Mouse (Mus musculus) embryonic facial prominence, embryonic 11.5 days (tissue): ENCODE results near the gene Rps17. TPM values are rescaled to one million over a fixed set of nuclear protein-coding genes. Genes with fewer than 3 reads are reported as not detected.
A peak's percentile ranks its signal among the peaks of the same experiment; 100 is the strongest.

Experiments
- ATAC-seq: fragments of 200-750 bp; cut with Nextera tagmentation; replicated peaks from 2 replicates; pipeline ENCODE4 v1.8.0; 2017; ENCODE audit warnings: low read depth; ENCODE audit not compliant: insufficient number of reproducible peaks, low FRiP score, low TSS enrichment
- DNase-seq: peaks from one replicate; pipeline ENCODE4 v3.0.0-alpha.2; 2015; ENCODE audit warnings: low spot score
- H3K27ac ChIP-seq: fragments of 300-500 bp; sonication (generic); replicated peaks from 2 replicates; pipeline ENCODE4 v1.5.1; 2014; ENCODE audit warnings: mild to moderate bottlenecking, low read depth, low read length, control low read depth
- H3K27me3 ChIP-seq: fragments of 300-500 bp; sonication (generic); 2 replicates; pipeline ENCODE4 v1.6.1; 2014; ENCODE audit warnings: mild to moderate bottlenecking, low read length, moderate library complexity, mixed read lengths; ENCODE audit not compliant: control insufficient read depth, insufficient read depth
- H3K36me3 ChIP-seq: fragments of 300-500 bp; sonication (generic); replicated peaks from 2 replicates; pipeline ENCODE4 v1.6.1; 2014; ENCODE audit warnings: low read depth, mild to moderate bottlenecking, low read length, moderate library complexity, mixed read lengths; ENCODE audit not compliant: control insufficient read depth, insufficient read depth
- H3K4me1 ChIP-seq: fragments of 300-500 bp; sonication (generic); 2 replicates; pipeline ENCODE4 v1.6.1; 2014; ENCODE audit warnings: low read length, mixed read lengths; ENCODE audit not compliant: control insufficient read depth, insufficient read depth
- H3K4me2 ChIP-seq: fragments of 300-500 bp; sonication (generic); 2 replicates; pipeline ENCODE4 v1.6.1; 2014; ENCODE audit warnings: low read depth, mild to moderate bottlenecking, control low read depth, low read length, moderate library complexity
- H3K4me3 ChIP-seq: fragments of 300-500 bp; sonication (generic); 2 replicates; pipeline ENCODE4 v1.5.1; 2014; ENCODE audit warnings: low read depth, low read length, control low read depth
- H3K9ac ChIP-seq: fragments of 300-500 bp; sonication (generic); replicated peaks from 2 replicates; pipeline ENCODE4 v1.6.1; 2014; ENCODE audit warnings: mild to moderate bottlenecking, control low read depth, low read length
- H3K9me3 ChIP-seq: fragments of 300-500 bp; sonication (generic); replicated peaks from 2 replicates; pipeline ENCODE4 v1.6.1; 2016; ENCODE audit warnings: mild to moderate bottlenecking, low read length, inconsistent platforms, mixed read lengths; ENCODE audit not compliant: control insufficient read depth
- WGBS: fragments of 180-500 bp; shearing (Covaris S2); extraction: QIAGEN DNeasy Blood & Tissue Kit; methylation state at CpG from one replicate; pipeline ENCODE4 v1.1.7; 2014; 5-methylcytosine and 5-hydroxymethylcytosine counted together
- polyA plus RNA-seq: library from polyadenylated mRNA; unstranded; fragments of >200 nt; fragmentation: Nextera tagmentation; extraction: Ambion mirVana; gene quantifications from 2 replicates; pipeline ENCODE4 v1.2.1, GENCODE M21; 2014

Rps17 gene
- polyA plus RNA-seq, 1 experiment from 2014 or later: 1,235 TPM

DNA sequence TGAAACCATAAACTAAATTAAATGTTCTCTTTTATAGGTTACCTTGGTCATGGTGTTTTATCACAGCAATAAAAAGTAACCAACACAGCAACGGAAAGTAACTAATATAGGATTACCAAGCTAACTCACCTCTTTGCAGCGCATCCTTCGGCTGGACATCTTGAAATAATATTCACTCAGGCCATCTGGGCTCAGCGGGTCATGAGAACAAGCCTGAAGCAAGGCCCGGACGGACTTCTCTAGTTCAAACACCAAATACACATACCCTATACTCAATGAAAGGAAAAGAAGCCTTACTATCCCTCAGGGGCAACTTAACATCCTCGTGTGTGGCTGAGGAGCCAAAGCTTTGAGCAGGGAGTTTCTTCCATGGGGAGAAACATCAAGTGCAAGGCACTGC is 10.7 kb upstream of the Rps17 start:
- no peak overlapping the region for H3K9ac ChIP-seq
- DNase-seq (no peak), ATAC-seq (no peak)
- no peaks in the 10 kb centered on the region for H3K36me3 ChIP-seq
- no peak overlapping the region for H3K27ac ChIP-seq
- H3K27me3 ChIP-seq: no peaks in the 10 kb centered on the region
- no peak overlapping the region for H3K4me3 ChIP-seq
- WGBS: 60% methylated on average over 7 of the region's 7 CpGs
- no peaks in the 10 kb centered on the region for H3K9me3 ChIP-seq
- H3K4me1 ChIP-seq: no peaks in the 10 kb centered on the region
- no peak overlapping the region for H3K4me2 ChIP-seq

DNA sequence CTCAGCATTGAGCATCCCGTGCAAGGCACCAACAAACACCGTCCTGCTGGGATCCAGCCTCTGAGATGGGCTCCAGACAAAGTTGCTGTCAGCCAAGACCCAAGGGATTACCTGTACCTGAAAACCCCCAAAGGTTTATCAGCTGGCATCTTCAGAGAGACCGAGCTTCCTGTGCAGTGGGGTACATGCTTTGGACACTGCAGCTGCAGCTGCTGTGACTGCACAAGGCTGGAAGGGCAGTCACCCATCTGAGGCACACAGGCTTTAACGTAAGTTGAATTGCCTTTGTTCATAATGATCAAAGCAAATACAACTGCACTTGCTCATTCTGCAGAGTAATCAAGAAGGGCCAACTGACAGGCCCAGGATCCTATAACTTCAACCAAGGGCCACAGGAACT is 6.8 kb upstream of the Rps17 start:
- DNase-seq (no peak), ATAC-seq (no peak)
- Histone ChIP-seq H3K27ac (no peak overlapping the region), H3K9me3 (no peaks in the 10 kb centered on the region), H3K4me1 (no peaks in the 10 kb centered on the region), H3K27me3 (no peaks in the 10 kb centered on the region), H3K4me2 (no peak overlapping the region), H3K9ac (no peak overlapping the region), H3K4me3 (no peak overlapping the region), H3K36me3 (no peaks in the 10 kb centered on the region)
- 81% methylated on average over 4 of the region's 4 CpGs for WGBS

DNA sequence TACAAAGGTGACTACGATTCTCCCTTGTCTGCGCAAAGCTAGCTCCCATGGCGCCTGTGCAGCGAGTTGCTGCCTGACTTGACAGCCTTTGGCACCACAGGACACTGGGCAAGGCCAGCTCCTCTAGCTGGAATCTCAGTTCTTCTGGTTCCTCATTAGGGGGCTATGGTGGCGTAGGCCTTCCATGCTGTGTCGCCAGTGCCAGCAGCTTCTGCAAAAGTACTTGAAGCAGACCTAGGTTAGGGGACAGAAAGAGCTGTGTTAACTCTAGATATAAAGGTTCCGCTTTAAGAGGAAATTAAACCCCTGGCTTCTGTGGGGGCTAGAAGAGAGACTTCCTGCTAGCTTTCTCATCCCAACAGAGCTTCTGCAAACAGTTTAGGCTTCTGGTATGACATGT is 3.2 kb upstream of the Rps17 start:
- Histone ChIP-seq H3K27ac (no peak overlapping the region), H3K9me3 (no peaks in the 10 kb centered on the region), H3K27me3 (no peaks in the 10 kb centered on the region), H3K9ac (no peak overlapping the region), H3K4me3 (no peak overlapping the region), H3K36me3 (no peaks in the 10 kb centered on the region), H3K4me1 (no peaks in the 10 kb centered on the region; the same call in 1 of the 2 replicates), H3K4me2 (no peak overlapping the region)
- DNase-seq (no peak), ATAC-seq (no peak)
- WGBS: 64% methylated on average over 7 of the region's 7 CpGs

DNA sequence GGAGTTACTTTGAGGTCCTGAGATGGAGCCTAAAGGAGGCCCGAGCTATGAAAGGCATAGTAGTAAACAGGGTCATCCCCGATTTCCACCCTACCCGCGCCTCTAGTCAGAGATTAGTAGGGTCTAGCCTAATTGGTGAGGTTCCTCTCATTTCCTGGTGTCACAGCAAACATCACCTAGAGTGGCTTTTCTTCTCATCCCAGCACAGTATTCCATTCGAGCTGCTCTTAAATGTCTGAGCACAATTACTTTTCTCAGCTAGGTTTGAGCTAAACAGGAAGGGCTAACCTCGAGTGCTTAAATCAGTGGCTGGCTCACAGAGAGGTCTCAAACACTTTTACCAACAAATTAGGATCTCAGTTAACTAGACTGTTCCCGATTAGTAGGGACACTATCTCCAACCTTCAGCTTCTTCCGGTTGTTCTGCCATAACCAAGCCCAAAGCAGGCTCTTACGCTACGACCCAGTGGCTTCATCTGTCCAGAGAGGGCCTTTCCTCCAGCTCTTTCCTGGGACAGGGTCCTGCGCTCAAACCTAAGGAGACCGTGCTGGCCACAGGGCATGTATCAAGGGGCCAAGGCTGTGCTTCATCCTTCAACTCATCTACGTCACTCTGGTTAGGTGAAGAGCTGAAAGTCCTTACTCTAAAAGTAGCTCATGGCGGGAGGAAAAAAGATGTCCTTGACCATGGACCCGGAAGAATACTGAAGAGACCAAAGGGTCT is 555 bp upstream of the Rps17 start:
- no peaks in the 10 kb centered on the region for H3K27me3 ChIP-seq
- no peaks in the 10 kb centered on the region for H3K9me3 ChIP-seq
- ATAC-seq (no peak; the same call in 1 of the 2 replicates), DNase-seq (no peak)
- H3K27ac ChIP-seq: no peak overlapping the region
- H3K4me3 ChIP-seq: peak overlapping the region; percentile 96
- peak overlapping the region; percentile 67 for H3K9ac ChIP-seq
- no peaks in the 10 kb centered on the region; the same call in none of the 2 replicates for H3K4me1 ChIP-seq
- WGBS: 58% methylated on average over 15 of the region's 15 CpGs
- peaks cover 4% of the 10 kb centered on the region for H3K36me3 ChIP-seq
- H3K4me2 ChIP-seq: peak overlapping the region; percentile 44

DNA sequence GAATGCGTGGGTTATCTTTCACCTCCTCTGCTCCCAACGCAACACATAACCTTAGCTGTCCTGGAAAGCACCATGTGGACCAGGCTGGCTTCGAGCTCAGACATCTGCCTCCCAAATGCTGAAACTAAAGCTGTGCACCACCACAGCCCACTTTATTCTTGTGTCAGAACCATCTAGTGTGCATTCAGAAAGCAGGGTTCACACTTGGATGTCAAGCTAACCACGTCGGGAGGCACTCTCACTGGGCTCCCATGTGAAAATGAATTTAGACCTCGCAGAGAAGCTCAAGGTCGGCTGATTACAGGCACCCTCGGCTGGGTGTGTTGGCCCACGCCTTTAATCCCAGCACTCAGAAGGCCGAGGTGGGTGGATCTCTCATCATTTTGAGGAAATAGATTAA is 1.2 kb downstream of the Rps17 start:
- H3K27ac ChIP-seq: no peak overlapping the region
- peak overlapping the region; percentile 99 for H3K9ac ChIP-seq
- DNase-seq (no peak), ATAC-seq (no peak)
- no peaks in the 10 kb centered on the region for H3K27me3 ChIP-seq
- H3K4me3 ChIP-seq: peak overlapping the region; percentile 96
- H3K4me1 ChIP-seq: no peaks in the 10 kb centered on the region; the same call in none of the 2 replicates
- peak overlapping the region; percentile 50 for H3K4me2 ChIP-seq
- WGBS: 16% methylated on average over 10 of the region's 10 CpGs
- H3K9me3 ChIP-seq: no peaks in the 10 kb centered on the region
- H3K36me3 ChIP-seq: peaks cover 4% of the 10 kb centered on the region

DNA sequence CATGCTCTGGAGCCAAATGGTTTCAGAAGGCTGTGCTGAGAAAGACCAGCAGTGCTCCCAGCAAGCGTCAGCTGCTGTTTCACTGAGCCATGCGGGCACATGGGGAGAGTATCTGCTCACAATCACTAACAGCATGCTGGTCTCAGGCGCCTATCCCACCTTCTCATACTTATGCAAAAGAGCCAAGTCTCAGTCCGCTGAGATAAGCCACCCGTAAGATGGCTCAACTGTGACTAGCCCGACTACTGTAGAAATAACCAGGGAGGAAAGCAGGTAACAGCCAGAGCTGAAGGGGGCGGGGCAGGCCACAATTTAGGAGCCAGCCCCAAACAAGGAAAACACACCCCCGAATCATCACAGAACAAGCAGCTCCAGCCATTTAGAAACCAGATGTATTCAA is 1.7 kb downstream of the Rps17 start:
- Histone ChIP-seq H3K4me1 (no peaks in the 10 kb centered on the region; the same call in none of the 2 replicates), H3K9me3 (no peaks in the 10 kb centered on the region), H3K27ac (no peak overlapping the region), H3K36me3 (peaks cover 5% of the 10 kb centered on the region), H3K4me3 (peak overlapping the region; percentile 96), H3K4me2 (peak overlapping the region; percentile 50), H3K9ac (peak overlapping the region; percentile 99), H3K27me3 (no peaks in the 10 kb centered on the region)
- DNase-seq (no peak), ATAC-seq (no peak)
- WGBS: 39% methylated on average over 8 of the region's 8 CpGs

DNA sequence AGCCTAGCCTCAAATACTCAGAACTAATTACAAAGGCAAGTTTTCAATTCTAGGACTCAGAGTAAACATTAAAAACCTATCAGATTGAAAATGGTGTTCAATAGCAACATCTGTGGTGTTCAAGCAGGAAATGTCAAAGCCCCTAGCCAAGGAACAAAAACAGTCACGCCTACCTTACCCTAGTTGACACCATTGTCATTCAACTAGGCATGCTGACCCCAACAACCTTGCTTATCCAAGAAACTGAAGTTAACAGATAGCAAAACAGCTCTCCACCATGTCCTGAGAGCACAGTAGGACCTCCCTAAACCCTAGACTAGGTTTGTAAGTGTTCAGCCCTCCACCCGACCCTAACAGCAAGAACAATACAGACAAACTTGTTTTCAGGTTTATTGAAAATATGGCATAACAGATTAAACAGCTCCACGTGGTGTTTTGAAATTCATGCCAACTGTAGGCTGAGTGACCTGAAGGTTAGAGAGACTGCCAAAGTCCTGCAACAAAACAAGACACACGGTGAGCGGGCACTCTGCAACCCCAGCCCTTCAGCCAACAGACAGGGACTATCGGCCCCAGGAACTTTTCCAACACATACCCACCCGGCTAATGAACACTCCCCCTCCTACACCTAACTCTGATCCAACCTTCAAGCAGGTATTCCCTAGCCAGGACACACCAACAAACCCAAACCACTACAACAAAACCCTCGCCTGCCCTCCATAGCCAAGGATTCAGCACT is 2.5 kb downstream of the Rps17 start:
- WGBS: 75% methylated on average over 8 of the region's 8 CpGs
- peaks cover 7% of the 10 kb centered on the region for H3K36me3 ChIP-seq
- H3K4me3 ChIP-seq: peak overlapping the region; percentile 96; the same call in 1 of the 2 replicates

DNA sequence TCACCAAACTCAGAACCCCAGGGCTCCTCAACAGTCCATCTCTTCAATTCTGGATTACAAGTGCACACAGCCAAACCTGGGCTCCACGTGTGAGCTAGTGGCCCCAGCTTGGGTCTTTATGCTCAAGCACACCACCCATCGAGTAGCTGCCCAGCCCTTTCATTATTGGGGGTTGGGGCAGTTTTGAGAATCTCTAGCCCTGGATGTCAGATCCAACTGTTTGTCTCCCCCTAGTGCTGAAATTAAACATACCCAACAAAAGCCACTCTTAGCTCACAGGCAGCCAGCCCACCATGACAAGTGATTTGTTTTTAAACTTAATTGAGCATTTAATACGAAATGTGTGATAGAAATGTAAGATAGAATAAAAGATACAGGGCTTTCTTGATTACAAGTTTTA is 3.5 kb downstream of the Rps17 start:
- WGBS: 58% methylated on average over 3 of the region's 3 CpGs
- peaks cover 7% of the 10 kb centered on the region for H3K36me3 ChIP-seq
- DNase-seq: peak; percentile 54

More for the DNA sequence above, 2.5 kb downstream of the Rps17 start:
- ATAC-seq (no peak), DNase-seq (no peak)
- Histone ChIP-seq H3K4me2 (peak overlapping the region; percentile 50), H3K27ac (no peak overlapping the region), H3K9ac (no peak overlapping the region; the same call in 1 of the 2 replicates), H3K9me3 (no peaks in the 10 kb centered on the region), H3K27me3 (no peaks in the 10 kb centered on the region), H3K4me1 (no peaks in the 10 kb centered on the region; the same call in none of the 2 replicates)

More for the DNA sequence above, 3.5 kb downstream of the Rps17 start:
- no peak overlapping the region for H3K4me3 ChIP-seq
- H3K9me3 ChIP-seq: no peaks in the 10 kb centered on the region
- no peak overlapping the region for H3K4me2 ChIP-seq
- ATAC-seq: no peak
- no peaks in the 10 kb centered on the region for H3K27me3 ChIP-seq
- H3K4me1 ChIP-seq: no peaks in the 10 kb centered on the region; the same call in none of the 2 replicates
- no peak overlapping the region for H3K9ac ChIP-seq
- no peak overlapping the region for H3K27ac ChIP-seq
